Mouse (Mus musculus) lung, adult 2 months (tissue): ENCODE data around the gene Sfmbt1.

ENCODE experiments used
- CTCF ChIP-seq: fragments of 200-500 bp; IDR thresholded peaks from 2 replicates; pipeline ENCODE4 v1.5.1; 2011; ENCODE audit warnings: mild to moderate bottlenecking, low read length, control low read depth; ENCODE audit not compliant: insufficient read depth
- POLR2A ChIP-seq: fragments of 200-500 bp; IDR thresholded peaks from 2 replicates; pipeline ENCODE4 v1.6.1; 2011; ENCODE audit warnings: low read depth, mild to moderate bottlenecking, control low read depth, low read length, borderline replicate concordance; ENCODE audit errors: extremely low read depth

GRCm38 (mm10) chr14:30702512-30702911 lies 12.1 kb upstream of the Sfmbt1 start:
- TF ChIP-seq CTCF (no peak), POLR2A (no peak)
